Mouse (Mus musculus): ENCODE measurements around the gene Rasgef1c. TPM values are rescaled to one million over a fixed set of nuclear protein-coding genes. Genes with fewer than 3 reads are reported as not detected.

Rasgef1c gene
- total RNA-seq, 2 experiments from 2014 or later: 0.40 to 0.54 TPM

- DNase-seq: no peak
These were observed 21.9 kb downstream of the Rasgef1c start for GRCm38 (mm10) chr11:49923539-49923938.

GRCm38 (mm10) chr11:49926183-49926582 is 24.5 kb downstream of the Rasgef1c start:
- no peak for DNase-seq

- no peak for DNase-seq
These were observed 25.5 kb downstream of the Rasgef1c start for GRCm38 (mm10) chr11:49927169-49927568.

GRCm38 (mm10) chr11:49927670-49928069 is 26.0 kb downstream of the Rasgef1c start:
- no peak for DNase-seq

GRCm38 (mm10) chr11:49931037-49931625 is 29.5 kb downstream of the Rasgef1c start:
- peak in 1 of 2 experiments; percentile 23 for DNase-seq

- no peak for DNase-seq
These were observed 30.2 kb downstream of the Rasgef1c start for GRCm38 (mm10) chr11:49931853-49932252.

GRCm38 (mm10) chr11:49933811-49934210 is 32.2 kb downstream of the Rasgef1c start:
- DNase-seq: no peak

GRCm38 (mm10) chr11:49934322-49934721 is 32.7 kb downstream of the Rasgef1c start:
- DNase-seq: peak; percentile 23 to 36

GRCm38 (mm10) chr11:49936458-49936857 is 34.8 kb downstream of the Rasgef1c start:
- no peak for DNase-seq

GRCm38 (mm10) chr11:49937779-49938178 is 36.1 kb downstream of the Rasgef1c start:
- no peak for DNase-seq

GRCm38 (mm10) chr11:49938258-49939164 is 36.9 kb downstream of the Rasgef1c start:
- DNase-seq: peak in 1 of 2 experiments; percentile 11

GRCm38 (mm10) chr11:49942841-49943240 is 41.2 kb downstream of the Rasgef1c start:
- no peak for DNase-seq

GRCm38 (mm10) chr11:49943901-49944300 is 42.3 kb downstream of the Rasgef1c start:
- no peak for DNase-seq

GRCm38 (mm10) chr11:49945726-49946125 is 44.1 kb downstream of the Rasgef1c start:
- no peak for DNase-seq

GRCm38 (mm10) chr11:49949839-49950238 is 48.2 kb downstream of the Rasgef1c start:
- DNase-seq: no peak

GRCm38 (mm10) chr11:49953616-49954015 is 52.0 kb downstream of the Rasgef1c start:
- no peak for DNase-seq

GRCm38 (mm10) chr11:49955577-49956261 is 54.1 kb downstream of the Rasgef1c start:
- peak; percentile 54 to 79 for DNase-seq

GRCm38 (mm10) chr11:49958017-49958416 is 56.4 kb downstream of the Rasgef1c start:
- no peak for DNase-seq

GRCm38 (mm10) chr11:49961098-49961740 is 59.6 kb downstream of the Rasgef1c start:
- peak; percentile 26 to 78 for DNase-seq

GRCm38 (mm10) chr11:49965320-49965719 is 63.7 kb downstream of the Rasgef1c start:
- no peak for DNase-seq

GRCm38 (mm10) chr11:49969692-49970091 is 68.1 kb downstream of the Rasgef1c start:
- no peak for DNase-seq

- DNase-seq: no peak
These were observed 72.2 kb downstream of the Rasgef1c start for GRCm38 (mm10) chr11:49973657-49974340.

All from heart, adult 18-20 months (tissue).